Mouse (Mus musculus) embryonic facial prominence, embryonic 15.5 days (tissue): ENCODE results near the gene Lcmt1. TPM values are rescaled to one million over a fixed set of nuclear protein-coding genes. Genes with fewer than 3 reads are reported as not detected.

Experiments used
- ATAC-seq: fragments of 200-750 bp; cut with Nextera tagmentation; 2 replicates; pipeline ENCODE4 v1.8.0; 2017; ENCODE audit warnings: low read depth, moderate TSS enrichment; ENCODE audit not compliant: insufficient number of reproducible peaks, low FRiP score, low TSS enrichment
- H3K27ac ChIP-seq: fragments of 300-500 bp; sonication (generic); replicated peaks from 2 replicates; pipeline ENCODE4 v1.5.1; 2015; ENCODE audit warnings: mild to moderate bottlenecking, inconsistent platforms
- H3K27me3 ChIP-seq: fragments of 300-500 bp; sonication (generic); 2 replicates; pipeline ENCODE4 v1.6.1; 2015; ENCODE audit warnings: inconsistent platforms
- H3K36me3 ChIP-seq: fragments of 300-500 bp; sonication (generic); 2 replicates; pipeline ENCODE4 v1.6.1; 2015; ENCODE audit warnings: mild to moderate bottlenecking, inconsistent platforms
- H3K4me1 ChIP-seq: fragments of 300-500 bp; sonication (generic); 2 replicates; pipeline ENCODE4 v1.6.1; 2015; ENCODE audit warnings: inconsistent platforms
- H3K4me2 ChIP-seq: fragments of 300-500 bp; sonication (generic); replicated peaks from 2 replicates; pipeline ENCODE4 v1.6.1; 2015; ENCODE audit warnings: mild to moderate bottlenecking, inconsistent platforms
- H3K4me3 ChIP-seq: fragments of 300-500 bp; sonication (generic); replicated peaks from 2 replicates; pipeline ENCODE4 v1.5.1; 2015; ENCODE audit warnings: mild to moderate bottlenecking, inconsistent platforms
- H3K9ac ChIP-seq: fragments of 300-500 bp; sonication (generic); 2 replicates; pipeline ENCODE4 v1.6.1; 2015; ENCODE audit warnings: inconsistent platforms
- H3K9me3 ChIP-seq: fragments of 300-500 bp; sonication (generic); replicated peaks from 2 replicates; pipeline ENCODE4 v1.6.1; 2016; ENCODE audit warnings: inconsistent platforms
- WGBS: fragments of 180-500 bp; shearing (Covaris S2); methylation state at CpG from one replicate; pipeline ENCODE4 v1.1.7; 2015; 5-methylcytosine and 5-hydroxymethylcytosine counted together
- polyA plus RNA-seq: library from polyadenylated mRNA; unstranded; fragments of >200 nt; fragmentation: Nextera tagmentation; extraction: Ambion mirVana; gene quantifications from 2 replicates; pipeline ENCODE4 v1.2.1, GENCODE M21; 2015

The Lcmt1 gene
- polyA plus RNA-seq, 1 experiment from 2014 or later, result 41.0 TPM

DNA sequence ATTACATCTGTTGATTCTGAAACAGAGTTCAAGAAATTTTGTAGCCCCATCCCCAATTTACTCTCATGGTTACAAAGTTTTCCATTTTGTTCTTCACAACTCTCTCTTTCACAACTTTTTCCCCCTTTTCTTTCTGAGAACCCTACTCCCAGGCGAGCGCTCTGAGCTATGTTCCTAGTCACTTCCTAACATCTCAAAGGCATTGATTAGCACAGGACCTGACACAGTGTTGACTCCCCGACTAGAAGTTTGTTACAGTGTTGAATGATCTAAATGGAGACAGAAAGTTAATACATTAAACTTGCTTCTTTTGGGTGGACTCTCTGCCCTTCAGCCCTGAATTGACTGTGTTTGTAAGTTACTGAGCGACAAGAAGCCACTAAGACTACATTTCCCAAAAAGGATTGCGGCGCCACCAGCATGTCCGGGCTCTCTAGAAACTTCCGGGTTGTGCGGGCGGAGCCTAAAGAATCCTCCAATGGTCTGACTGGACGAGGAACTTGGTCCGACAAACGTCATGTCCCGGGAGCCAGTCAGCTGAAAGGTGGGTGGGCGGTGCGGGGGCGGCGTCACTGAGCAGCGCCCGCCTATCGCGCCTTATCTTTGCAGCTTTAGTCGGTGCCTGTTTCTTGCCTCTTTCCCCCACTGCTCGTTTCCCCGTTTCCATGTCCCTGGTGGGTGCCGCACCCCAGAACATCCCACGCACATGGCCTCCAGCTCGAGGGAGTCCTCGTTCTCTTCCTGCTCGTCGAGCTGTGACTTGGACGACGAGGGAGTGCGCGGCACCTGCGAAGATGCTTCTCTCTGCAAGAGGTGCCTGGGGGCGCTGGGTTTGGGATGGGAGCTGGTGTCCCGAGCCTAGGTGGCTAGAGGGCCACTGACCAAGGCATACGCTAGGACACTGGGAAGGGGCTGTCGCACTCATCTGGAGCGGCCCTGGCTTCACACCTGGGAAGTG, 8.1 kb downstream of the Lcmt1 start:
- Histone ChIP-seq H3K9me3 (no peaks in the 10 kb centered on the region), H3K4me3 (peak overlapping the region; percentile 80), H3K4me2 (peak overlapping the region; percentile 82), H3K27ac (peak overlapping the region; percentile 61; the same call in 1 of the 2 replicates), H3K36me3 (no peaks in the 10 kb centered on the region), H3K27me3 (no peaks in the 10 kb centered on the region), H3K9ac (peak overlapping the region; percentile 61), H3K4me1 (peaks cover 14% of the 10 kb centered on the region)
- ATAC-seq, result peak; percentile 99
- 3% methylated on average over 41 of the region's 41 CpGs for WGBS

DNA sequence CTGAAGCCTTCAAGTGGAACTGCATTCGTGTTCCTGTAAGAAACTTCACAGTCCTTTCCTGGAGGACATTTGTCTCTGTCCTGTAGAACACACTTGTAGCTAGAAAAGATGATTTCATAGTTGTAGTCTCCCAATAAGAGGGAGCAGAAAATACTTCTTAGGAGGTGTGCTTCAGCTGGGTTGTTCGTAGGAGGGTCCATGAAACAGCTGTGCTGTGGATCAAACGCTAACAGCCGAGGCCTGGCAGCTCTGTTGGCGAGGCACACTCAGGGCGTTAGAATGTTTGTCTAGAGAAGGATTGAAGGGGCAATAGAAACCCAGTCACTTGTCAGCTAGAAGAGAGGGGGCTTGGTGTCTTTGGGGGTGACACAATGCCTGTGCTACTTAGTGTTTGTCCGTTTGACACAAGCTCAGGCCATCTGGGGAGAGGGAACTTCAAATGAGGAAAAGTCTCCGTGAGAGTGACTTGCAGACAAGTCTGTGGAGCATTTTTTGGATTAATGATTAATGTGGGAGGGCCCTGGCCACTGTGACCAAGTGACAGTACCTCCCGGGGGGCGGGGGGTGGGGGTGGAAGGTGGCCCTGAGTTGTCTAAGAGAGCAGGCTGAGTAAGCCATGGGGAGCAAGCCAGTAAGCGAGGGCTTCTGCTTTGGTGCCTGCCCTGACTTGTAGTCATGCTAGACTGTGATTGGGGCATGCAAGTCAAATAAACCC, 16.3 kb downstream of the Lcmt1 start:
- no peaks in the 10 kb centered on the region for H3K9me3 ChIP-seq
- H3K4me3 ChIP-seq, result no peak overlapping the region
- H3K36me3 ChIP-seq, result peaks cover 14% of the 10 kb centered on the region; the same call in 1 of the 2 replicates
- no peaks in the 10 kb centered on the region for H3K27me3 ChIP-seq
- H3K4me1 ChIP-seq, result no peaks in the 10 kb centered on the region
- no peak for ATAC-seq
- 73% methylated on average over 11 of the region's 11 CpGs for WGBS
- H3K4me2 ChIP-seq, result no peak overlapping the region
- H3K9ac ChIP-seq, result no peak overlapping the region
- H3K27ac ChIP-seq, result no peak overlapping the region

DNA sequence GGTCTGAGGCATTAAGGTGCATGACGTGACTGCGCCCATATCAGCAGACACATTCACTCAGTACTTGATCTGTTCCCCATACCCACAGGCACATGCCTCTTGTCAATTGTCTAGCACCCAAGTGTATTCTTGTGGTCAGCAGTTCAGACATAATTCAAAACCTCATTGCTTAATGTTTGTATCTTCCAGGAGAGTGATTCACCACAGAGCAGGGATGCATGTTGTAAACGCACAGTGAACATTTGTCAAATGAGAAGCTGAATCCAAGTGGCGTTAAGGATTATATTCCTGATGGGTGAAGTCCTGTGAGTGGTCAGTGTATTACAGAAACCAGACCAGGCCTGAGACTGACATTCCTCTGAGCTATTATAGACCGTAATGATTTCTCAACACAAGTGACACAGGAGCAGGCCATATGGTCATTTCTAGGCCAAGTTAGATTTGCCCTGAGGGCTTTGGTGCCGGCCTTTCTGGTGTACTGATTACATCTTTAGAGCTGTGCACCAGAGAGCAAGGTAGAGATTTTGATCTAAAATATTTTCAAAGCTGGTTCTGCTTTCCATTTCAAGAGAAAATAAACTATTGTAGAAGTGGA, 20.2 kb downstream of the Lcmt1 start:
- ATAC-seq, result no peak
- 66% methylated on average over 6 of the region's 6 CpGs for WGBS
- H3K9ac ChIP-seq, result no peak overlapping the region
- no peak overlapping the region for H3K4me2 ChIP-seq
- H3K27me3 ChIP-seq, result no peaks in the 10 kb centered on the region
- no peak overlapping the region for H3K27ac ChIP-seq
- peaks cover 17% of the 10 kb centered on the region; the same call in 1 of the 2 replicates for H3K36me3 ChIP-seq
- no peaks in the 10 kb centered on the region for H3K9me3 ChIP-seq
- H3K4me1 ChIP-seq, result no peaks in the 10 kb centered on the region
- no peak overlapping the region for H3K4me3 ChIP-seq

DNA sequence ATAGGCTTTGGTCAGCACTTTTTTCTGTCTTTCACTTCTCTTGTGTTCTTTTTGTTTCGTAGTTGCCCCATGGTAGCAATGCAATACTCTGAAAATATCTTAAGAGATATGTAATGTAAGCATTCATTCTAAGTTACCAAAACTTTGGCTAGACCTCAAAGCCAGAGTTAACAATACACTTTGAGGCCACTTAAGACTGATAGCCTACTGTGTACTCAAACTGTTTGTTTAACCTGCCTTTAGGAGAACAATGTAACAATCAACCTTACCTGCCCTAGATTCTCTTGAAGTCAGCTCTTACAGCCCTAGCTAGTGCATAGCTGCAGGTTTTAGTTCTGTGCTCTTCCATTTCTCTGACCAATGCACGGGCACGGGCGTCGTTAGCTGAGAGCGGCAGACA, 24.7 kb downstream of the Lcmt1 start:
- no peaks in the 10 kb centered on the region for H3K27me3 ChIP-seq
- 0 out of 2 replicates have a peak, but pooled peaks cover 3% of the 10 kb centered on the region for H3K36me3 ChIP-seq
- no peak for ATAC-seq
- H3K4me1 ChIP-seq, result no peaks in the 10 kb centered on the region
- H3K9me3 ChIP-seq, result no peaks in the 10 kb centered on the region
- H3K27ac ChIP-seq, result no peak overlapping the region
- H3K9ac ChIP-seq, result no peak overlapping the region
- WGBS, result 89% methylated on average over 6 of the region's 6 CpGs
- no peak overlapping the region for H3K4me2 ChIP-seq
- H3K4me3 ChIP-seq, result no peak overlapping the region

DNA sequence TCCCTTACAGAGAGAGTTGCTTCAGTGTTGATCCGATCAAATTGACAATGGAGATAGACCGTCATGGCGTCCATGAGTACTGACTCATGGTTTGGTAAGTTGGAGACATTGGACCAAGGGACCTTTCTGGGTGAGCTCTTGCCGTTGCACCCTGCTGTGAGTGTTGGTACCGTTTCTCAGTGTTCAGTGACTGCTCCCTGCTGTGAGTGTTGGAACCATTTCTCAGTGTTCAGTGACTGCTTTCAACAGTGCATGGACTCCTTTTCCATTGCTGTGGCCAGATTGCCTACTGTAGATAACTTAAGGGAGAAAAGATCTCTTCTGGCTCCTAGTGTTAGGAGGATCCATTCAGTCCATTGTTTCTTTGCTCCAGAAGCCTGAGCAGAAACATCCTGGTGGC, 27.3 kb downstream of the Lcmt1 start:
- 93% methylated on average over 5 of the region's 5 CpGs for WGBS

DNA sequence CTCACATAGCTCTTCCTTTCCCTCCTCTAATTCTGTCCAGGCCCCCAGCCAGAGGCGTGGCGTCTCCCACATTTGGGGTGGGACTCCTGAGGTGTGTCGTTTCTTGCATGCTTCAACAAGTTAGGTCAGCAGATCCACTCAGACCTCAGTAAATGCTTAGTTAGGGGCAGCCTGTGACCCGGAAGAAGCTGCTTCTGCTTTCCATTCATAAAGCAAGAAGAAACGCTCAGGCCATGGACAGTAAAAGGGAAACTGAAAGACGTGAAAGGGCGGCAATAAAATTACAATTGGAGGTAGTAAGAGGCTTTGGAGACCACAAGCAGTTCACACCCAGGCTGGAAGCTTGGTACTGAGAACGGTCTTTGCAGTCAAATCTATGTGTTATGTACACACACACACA, 27.8 kb downstream of the Lcmt1 start:
- no peaks in the 10 kb centered on the region for H3K4me1 ChIP-seq
- no peak overlapping the region for H3K4me2 ChIP-seq
- no peaks in the 10 kb centered on the region for H3K9me3 ChIP-seq
- peaks cover 10% of the 10 kb centered on the region for H3K36me3 ChIP-seq
- WGBS, result 72% methylated on average over 8 of the region's 8 CpGs
- no peak for ATAC-seq
- no peak overlapping the region for H3K27ac ChIP-seq
- no peaks in the 10 kb centered on the region for H3K27me3 ChIP-seq
- H3K9ac ChIP-seq, result no peak overlapping the region
- no peak overlapping the region for H3K4me3 ChIP-seq

More for the DNA sequence above, 27.3 kb downstream of the Lcmt1 start:
- Histone ChIP-seq H3K27me3 (no peaks in the 10 kb centered on the region), H3K36me3 (peaks cover 9% of the 10 kb centered on the region), H3K9me3 (no peaks in the 10 kb centered on the region), H3K27ac (no peak overlapping the region), H3K4me2 (no peak overlapping the region), H3K9ac (no peak overlapping the region), H3K4me3 (no peak overlapping the region), H3K4me1 (no peaks in the 10 kb centered on the region)
- ATAC-seq, result no peak

DNA sequence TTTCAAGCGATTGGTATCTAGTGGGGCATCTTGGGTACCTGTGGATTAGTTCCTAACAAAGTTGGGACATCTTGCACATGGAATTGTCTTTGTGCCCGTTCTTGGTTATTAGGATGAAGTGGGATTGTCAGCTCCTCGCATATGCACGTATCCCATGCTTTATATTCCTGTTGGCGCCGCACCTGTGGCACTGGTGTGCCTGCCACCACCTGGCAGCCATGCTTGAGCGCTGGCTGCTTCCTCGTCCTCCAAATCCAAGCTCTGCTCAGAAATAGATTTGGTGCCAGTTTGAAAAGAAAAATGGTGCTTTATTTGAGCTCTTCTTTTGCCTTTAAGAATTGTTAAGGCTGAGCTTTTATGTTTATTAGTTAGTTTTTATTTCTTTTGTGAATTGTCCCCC, 28.3 kb downstream of the Lcmt1 start:
- 84% methylated on average over 8 of the region's 8 CpGs for WGBS
- no peaks in the 10 kb centered on the region for H3K27me3 ChIP-seq

DNA sequence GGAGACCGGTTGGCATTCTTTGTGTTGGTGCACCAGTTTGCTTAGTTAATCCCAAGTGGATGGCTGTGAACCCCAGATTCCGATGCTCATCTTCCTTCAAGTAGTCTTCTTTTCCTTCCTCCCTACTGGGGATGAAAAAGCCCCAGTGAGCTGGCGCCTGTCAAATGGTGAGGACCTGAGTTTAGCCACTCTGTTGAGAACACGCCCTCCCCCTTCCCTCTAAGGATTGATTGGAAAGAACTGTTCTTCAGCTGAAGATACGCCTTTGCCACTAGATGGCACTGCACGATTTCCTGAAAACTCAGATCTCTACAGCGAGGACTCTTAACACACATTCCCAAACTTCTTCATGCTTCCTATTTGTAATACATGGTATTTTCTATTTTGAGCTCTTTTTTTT, 29.2 kb downstream of the Lcmt1 start:
- Histone ChIP-seq H3K4me2 (no peak overlapping the region), H3K36me3 (peaks cover 18% of the 10 kb centered on the region), H3K9me3 (no peaks in the 10 kb centered on the region), H3K4me3 (no peak overlapping the region), H3K27me3 (no peaks in the 10 kb centered on the region), H3K4me1 (no peaks in the 10 kb centered on the region), H3K9ac (no peak overlapping the region), H3K27ac (no peak overlapping the region)
- WGBS, result 25% methylated on average over 7 of the region's 7 CpGs
- ATAC-seq, result no peak

More for the DNA sequence above, 28.3 kb downstream of the Lcmt1 start:
- ATAC-seq, result no peak
- Histone ChIP-seq H3K4me1 (no peaks in the 10 kb centered on the region), H3K36me3 (peaks cover 16% of the 10 kb centered on the region), H3K27ac (no peak overlapping the region), H3K4me3 (no peak overlapping the region), H3K4me2 (no peak overlapping the region), H3K9ac (no peak overlapping the region), H3K9me3 (no peaks in the 10 kb centered on the region)

DNA sequence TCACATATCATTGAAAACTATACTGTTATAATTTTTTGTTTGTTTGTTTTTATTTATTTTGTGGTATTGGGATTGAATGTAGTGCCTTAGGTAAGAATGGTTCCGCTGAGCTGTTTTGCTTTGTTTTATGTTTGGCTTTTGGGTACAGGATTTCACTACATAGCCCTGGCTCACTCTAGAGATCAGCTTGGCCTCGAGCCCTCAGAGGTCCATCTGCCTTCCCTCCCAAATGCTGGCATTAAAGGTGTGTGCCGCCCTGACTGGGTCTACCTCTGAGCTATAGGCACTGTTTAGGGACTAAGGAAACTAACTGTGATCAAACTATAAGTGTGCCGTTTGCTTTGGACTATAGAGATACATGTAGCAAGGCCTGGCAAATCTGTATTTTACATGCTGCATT, 29.7 kb downstream of the Lcmt1 start:
- no peak for ATAC-seq
- 82% methylated on average over 4 of the region's 4 CpGs for WGBS
- no peaks in the 10 kb centered on the region for H3K27me3 ChIP-seq
- no peak overlapping the region for H3K4me2 ChIP-seq
- H3K9ac ChIP-seq, result no peak overlapping the region
- H3K4me1 ChIP-seq, result no peaks in the 10 kb centered on the region
- H3K36me3 ChIP-seq, result peaks cover 22% of the 10 kb centered on the region
- no peaks in the 10 kb centered on the region for H3K9me3 ChIP-seq
- H3K4me3 ChIP-seq, result no peak overlapping the region
- H3K27ac ChIP-seq, result no peak overlapping the region

DNA sequence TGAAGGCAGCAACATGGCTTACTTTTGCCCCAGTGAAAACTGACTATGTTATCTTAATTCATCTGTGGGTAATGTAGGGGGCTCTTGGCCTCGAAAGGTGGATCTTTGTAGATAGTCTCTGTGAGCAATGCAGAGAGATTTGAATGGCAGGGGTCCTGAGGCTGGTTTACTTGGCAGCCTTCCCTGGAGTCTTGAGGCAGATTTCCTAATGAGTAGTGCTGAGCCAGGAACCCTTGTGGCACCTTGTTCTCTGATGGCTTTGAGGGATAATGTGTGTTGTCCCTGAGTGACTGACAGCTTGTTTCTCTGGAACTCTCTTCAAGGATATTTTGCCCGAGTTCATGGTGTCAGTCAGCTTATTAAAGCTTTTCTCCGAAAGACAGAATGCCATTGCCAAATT, 31.5 kb downstream of the Lcmt1 start:
- Histone ChIP-seq H3K9me3 (no peaks in the 10 kb centered on the region), H3K27me3 (no peaks in the 10 kb centered on the region), H3K36me3 (peaks cover 29% of the 10 kb centered on the region), H3K4me3 (no peak overlapping the region), H3K9ac (no peak overlapping the region), H3K27ac (no peak overlapping the region), H3K4me2 (no peak overlapping the region), H3K4me1 (no peaks in the 10 kb centered on the region)
- ATAC-seq, result no peak
- 63% methylated on average over 3 of the region's 3 CpGs for WGBS

DNA sequence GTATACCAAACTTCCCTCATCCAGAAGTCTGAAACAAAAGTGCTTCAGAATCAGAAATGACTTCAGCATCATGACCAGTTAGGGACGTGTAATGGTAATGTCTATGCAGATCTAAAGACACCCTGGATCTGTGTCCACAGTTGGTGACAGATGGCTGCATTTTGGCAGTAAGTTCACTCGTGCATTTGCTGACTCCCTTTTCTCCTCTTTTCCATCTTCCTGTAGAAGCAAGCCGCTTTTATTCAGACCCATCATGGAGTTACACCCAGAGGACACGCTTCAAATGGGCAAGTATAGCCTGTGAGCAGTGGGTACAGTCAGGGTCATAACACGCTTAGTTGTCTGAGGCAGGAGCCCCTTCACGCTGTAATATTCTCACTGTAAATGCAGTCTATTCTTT, 34.6 kb downstream of the Lcmt1 start:
- peaks cover 29% of the 10 kb centered on the region for H3K36me3 ChIP-seq
- no peaks in the 10 kb centered on the region for H3K27me3 ChIP-seq
- no peak overlapping the region for H3K4me3 ChIP-seq
- ATAC-seq, result no peak
- H3K27ac ChIP-seq, result no peak overlapping the region
- H3K4me1 ChIP-seq, result no peaks in the 10 kb centered on the region
- no peak overlapping the region for H3K9ac ChIP-seq
- 89% methylated on average over 6 of the region's 6 CpGs for WGBS
- no peak overlapping the region for H3K4me2 ChIP-seq
- no peaks in the 10 kb centered on the region for H3K9me3 ChIP-seq
